Mouse (Mus musculus) heart, postnatal 0 days (tissue): ENCODE measurements at regions not wholly inside any gene's neighbourhood (a gene's known extent, or its start where the extent isn't known, plus 50 kb on each side); places are given as distances from the start of the nearest gene placed in this dataset.

Experiments used
- CTCF ChIP-seq: IDR thresholded peaks from 2 replicates; pipeline ENCODE4 v1.5.1; 2016; ENCODE audit warnings: antibody characterized with exemption, control low read depth, low read depth
- EP300 ChIP-seq: IDR thresholded peaks from 2 replicates; pipeline ENCODE4 v1.6.1; 2016; ENCODE audit warnings: antibody characterized with exemption, low read depth

- TF ChIP-seq CTCF (no peak), EP300 (no peak)
These were observed 337.0 kb downstream of the Pax3 start for GRCm38 (mm10) chr1:77859931-77860330.
